Mouse (Mus musculus): ENCODE results near the gene Rcbtb1. TPM values are rescaled to one million over a fixed set of nuclear protein-coding genes. Genes with fewer than 3 reads are reported as not detected.

Gene Rcbtb1
- polyA plus RNA-seq (2012): 2.0 and 2.1 TPM in 2 replicates

- TF ChIP-seq GATA1 (IDR thresholded peaks at IDR 0.05; ENCODE audit: low read length): no peak
Measured at GRCm38 (mm10) chr14:59200711-59201603, at the start of gene Rcbtb1. Gene Rcbtb1, plus strand, starts transcription at chr14:59201209.

GRCm38 (mm10) chr14:59155589-59155988 lies 45.4 kb upstream of the Rcbtb1 start:
- TF ChIP-seq GATA1 (IDR thresholded peaks at IDR 0.05; ENCODE audit: low read length): no peak

- no peak for TF ChIP-seq GATA1 (IDR thresholded peaks at IDR 0.05; ENCODE audit: low read length)
Measured at GRCm38 (mm10) chr14:59157016-59157698, 43.9 kb upstream of the Rcbtb1 start.

GRCm38 (mm10) chr14:59178649-59179048 lies 22.4 kb upstream of the Rcbtb1 start, which contains the start of gene Gm5142:
Gene Gm5142, minus strand, starts transcription at chr14:59178749.
- no peak for TF ChIP-seq GATA1 (IDR thresholded peaks at IDR 0.05; ENCODE audit: low read length)

- no peak for TF ChIP-seq GATA1 (IDR thresholded peaks at IDR 0.05; ENCODE audit: low read length)
Measured at GRCm38 (mm10) chr14:59182732-59183131, 18.3 kb upstream of the Rcbtb1 start.

- TF ChIP-seq GATA1 (IDR thresholded peaks at IDR 0.05; ENCODE audit: low read length): no peak
Measured at GRCm38 (mm10) chr14:59185514-59185913, 15.5 kb upstream of the Rcbtb1 start.

- no peak for TF ChIP-seq GATA1 (IDR thresholded peaks at IDR 0.05; ENCODE audit: low read length)
Measured at GRCm38 (mm10) chr14:59186121-59186520, 14.9 kb upstream of the Rcbtb1 start.

- TF ChIP-seq GATA1 (IDR thresholded peaks at IDR 0.05; ENCODE audit: low read length): no peak
Measured at GRCm38 (mm10) chr14:59201604-59202215, 701 bp downstream of the Rcbtb1 start.

- no peak for TF ChIP-seq GATA1 (IDR thresholded peaks at IDR 0.05; ENCODE audit: low read length)
Measured at GRCm38 (mm10) chr14:59205461-59205860, 4.5 kb downstream of the Rcbtb1 start.

GRCm38 (mm10) chr14:59205976-59206583 lies 5.1 kb downstream of the Rcbtb1 start:
- TF ChIP-seq GATA1 (IDR thresholded peaks at IDR 0.05; ENCODE audit: low read length): no peak

- TF ChIP-seq GATA1 (IDR thresholded peaks at IDR 0.05; ENCODE audit: low read length): no peak
Measured at GRCm38 (mm10) chr14:59209003-59209402, 8.0 kb downstream of the Rcbtb1 start.

GRCm38 (mm10) chr14:59209816-59210215 lies 8.8 kb downstream of the Rcbtb1 start:
- no peak for TF ChIP-seq GATA1 (IDR thresholded peaks at IDR 0.05; ENCODE audit: low read length)

- no peak for TF ChIP-seq GATA1 (IDR thresholded peaks at IDR 0.05; ENCODE audit: low read length)
Measured at GRCm38 (mm10) chr14:59219241-59219640, 18.2 kb downstream of the Rcbtb1 start.

GRCm38 (mm10) chr14:59226240-59226639 lies 25.2 kb downstream of the Rcbtb1 start:
- no peak for TF ChIP-seq GATA1 (IDR thresholded peaks at IDR 0.05; ENCODE audit: low read length)

- no peak for TF ChIP-seq GATA1 (IDR thresholded peaks at IDR 0.05; ENCODE audit: low read length)
Measured at GRCm38 (mm10) chr14:59229822-59230221, 28.8 kb downstream of the Rcbtb1 start.

Data from G1E-ER4 (cell line).